Mouse (Mus musculus): Measurements from ENCODE around the gene Siva1. TPM values are rescaled to one million over a fixed set of nuclear protein-coding genes. Genes with fewer than 3 reads are reported as not detected.

The Siva1 gene
- total RNA-seq, 2 experiments from 2014 or later = 25.4 to 30.9 TPM

- intact Hi-C loops (cut with DNase I) = no loop called here
- no peak for DNase-seq
These were observed 24.0 kb upstream of the Siva1 start for GRCm38 (mm10) chr12:112620354-112621061.

GRCm38 (mm10) chr12:112621900-112622299, 22.6 kb upstream of the Siva1 start:
- intact Hi-C loops (cut with DNase I) = no loop called here
- no peak for DNase-seq

- DNase-seq = peak; percentile 80 to 84
- intact Hi-C loops (cut with DNase I) = loop anchor here (1.0 kb wide), 1 partner anchor 71 kb away; no protein-coding TSS in a partner anchor
These were observed 20.7 kb upstream of the Siva1 start for GRCm38 (mm10) chr12:112623742-112624141.

- DNase-seq = no peak
- intact Hi-C loops (cut with DNase I) = no loop called here
These were observed 18.8 kb upstream of the Siva1 start for GRCm38 (mm10) chr12:112625700-112626099.

GRCm38 (mm10) chr12:112626455-112626854, 18.0 kb upstream of the Siva1 start:
- no peak for DNase-seq

GRCm38 (mm10) chr12:112627097-112627881, 17.2 kb upstream of the Siva1 start:
- intact Hi-C loops (cut with DNase I) = no loop called here
- DNase-seq = no peak

More at GRCm38 (mm10) chr12:112626455-112626854, 18.0 kb upstream of the Siva1 start:
- intact Hi-C loops (cut with DNase I) = no loop called here

- DNase-seq = no peak
These were observed 16.3 kb upstream of the Siva1 start for GRCm38 (mm10) chr12:112628197-112628596.

GRCm38 (mm10) chr12:112628928-112629721, 15.4 kb upstream of the Siva1 start:
- peak; percentile 54 to 62 for DNase-seq
- intact Hi-C loops (cut with DNase I) = no loop called here

More at GRCm38 (mm10) chr12:112628197-112628596, 16.3 kb upstream of the Siva1 start:
- intact Hi-C loops (cut with DNase I) = no loop called here

GRCm38 (mm10) chr12:112630029-112630428, 14.4 kb upstream of the Siva1 start:
- no peak for DNase-seq

GRCm38 (mm10) chr12:112630796-112631195, 13.7 kb upstream of the Siva1 start:
- intact Hi-C loops (cut with DNase I) = no loop called here
- DNase-seq = no peak

More at GRCm38 (mm10) chr12:112630029-112630428, 14.4 kb upstream of the Siva1 start:
- intact Hi-C loops (cut with DNase I) = no loop called here

- no peak for DNase-seq
- intact Hi-C loops (cut with DNase I) = no loop called here
These were observed 13.0 kb upstream of the Siva1 start for GRCm38 (mm10) chr12:112631472-112631871.

- DNase-seq = no peak
- intact Hi-C loops (cut with DNase I) = no loop called here
These were observed 12.2 kb upstream of the Siva1 start for GRCm38 (mm10) chr12:112632084-112632777.

- intact Hi-C loops (cut with DNase I) = no loop called here
- DNase-seq = no peak
These were observed 11.6 kb upstream of the Siva1 start for GRCm38 (mm10) chr12:112632907-112633306.

GRCm38 (mm10) chr12:112633686-112634085, 10.8 kb upstream of the Siva1 start:
- DNase-seq = no peak
- intact Hi-C loops (cut with DNase I) = no loop called here

- intact Hi-C loops (cut with DNase I) = no loop called here
- DNase-seq = no peak
These were observed 5.0 kb upstream of the Siva1 start for GRCm38 (mm10) chr12:112639526-112639925.

- DNase-seq = no peak
- intact Hi-C loops (cut with DNase I) = no loop called here
These were observed 1.4 kb upstream of the Siva1 start for GRCm38 (mm10) chr12:112643126-112643525.

GRCm38 (mm10) chr12:112644855-112645506, 502 bp downstream of the Siva1 start:
- peak in 1 of 2 experiments; percentile 37 for DNase-seq
- intact Hi-C loops (cut with DNase I) = no loop called here

GRCm38 (mm10) chr12:112646139-112646538, 1.7 kb downstream of the Siva1 start:
- no peak for DNase-seq
- intact Hi-C loops (cut with DNase I) = no loop called here

- intact Hi-C loops (cut with DNase I) = no loop called here
- DNase-seq = no peak
These were observed 3.6 kb downstream of the Siva1 start for GRCm38 (mm10) chr12:112648081-112648480.
